Mouse (Mus musculus): ENCODE measurements at regions not wholly inside any gene's neighbourhood (a gene's known extent, or its start where the extent isn't known, plus 50 kb on each side); places are given as distances from the start of the nearest gene placed in this dataset.

DNA sequence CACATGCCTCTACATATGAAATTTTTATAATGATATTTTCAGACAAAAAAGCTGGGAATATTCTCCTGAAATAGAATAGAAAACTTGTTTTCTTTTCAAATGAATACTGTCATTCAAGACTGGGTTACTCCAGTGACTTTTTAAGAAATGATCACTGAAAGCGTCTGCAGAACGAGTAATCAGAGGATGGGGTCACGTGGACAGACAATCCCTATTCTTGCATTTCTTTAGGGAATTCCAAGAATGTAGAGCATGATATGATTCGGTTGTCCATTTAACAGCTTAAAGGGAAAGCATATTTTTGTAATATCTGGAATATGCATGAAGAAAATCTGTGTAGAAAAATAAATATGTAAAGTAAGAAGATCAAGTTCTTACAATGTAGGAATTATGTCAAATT, 65.6 kb downstream of the 4933402N22Rik start:
- DNase-seq (ENCODE audit: low spot score in 2 of 2): no peak

DNA sequence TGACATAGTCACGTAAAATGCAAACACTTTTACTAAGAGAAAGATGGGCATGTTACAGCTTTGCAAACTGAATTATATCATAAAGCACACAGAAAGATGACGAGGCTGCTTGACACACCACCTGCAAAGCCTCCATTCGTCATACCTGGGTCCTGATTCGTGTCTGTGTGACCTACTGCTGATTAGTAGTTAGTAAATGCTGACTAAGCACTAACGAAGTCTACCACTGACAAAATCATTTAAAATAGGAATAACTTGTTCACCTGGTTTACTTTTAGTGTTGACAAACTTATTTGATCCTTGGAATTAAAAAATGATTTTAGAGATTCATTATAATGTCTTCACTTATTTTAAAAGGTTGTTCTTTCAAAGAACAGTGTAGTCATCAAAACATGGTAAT, 71.3 kb downstream of the 4933402N22Rik start:
- no peak for DNase-seq (ENCODE audit: low spot score in 2 of 2)

DNA sequence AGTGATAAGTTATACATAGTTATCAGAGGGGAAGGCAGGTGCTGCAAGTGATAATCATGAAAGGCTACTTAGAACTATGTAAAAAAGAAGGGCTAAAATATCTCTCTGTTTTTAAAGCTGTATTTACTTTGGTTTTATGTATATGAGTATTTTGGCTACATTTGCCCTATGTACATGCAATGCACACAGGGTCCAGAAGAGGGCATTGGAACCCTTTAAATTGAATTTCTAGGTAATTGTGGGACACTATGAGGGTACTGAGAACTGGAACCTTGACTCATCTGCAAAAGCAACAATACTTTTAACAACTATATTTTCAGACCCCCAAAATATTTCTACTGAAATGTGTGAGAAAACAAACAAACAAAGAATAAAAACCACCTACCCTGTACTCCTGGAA, 82.9 kb downstream of the 4933402N22Rik start:
- DNase-seq (ENCODE audit: low spot score in 2 of 2): no peak

DNA sequence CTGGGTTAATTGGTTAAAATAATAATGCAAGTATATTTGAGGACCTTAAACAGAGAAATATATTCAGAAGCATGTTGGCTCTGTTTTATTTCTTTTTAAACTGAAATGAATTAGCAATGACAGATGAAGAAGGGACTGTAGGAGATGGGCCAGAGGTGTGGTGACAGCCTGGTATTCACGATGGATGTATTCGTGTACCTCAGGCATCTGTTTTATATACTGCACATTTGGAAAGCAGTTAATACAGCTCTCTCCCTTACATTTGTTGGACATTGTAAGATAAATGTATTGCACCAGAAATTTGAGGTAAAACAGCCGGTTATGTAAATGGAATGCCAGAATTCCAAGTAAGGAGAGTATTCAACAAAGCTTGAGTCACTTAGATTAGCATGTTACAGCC, 88.6 kb downstream of the 4933402N22Rik start:
- no peak for DNase-seq (ENCODE audit: low spot score in 2 of 2)

DNA sequence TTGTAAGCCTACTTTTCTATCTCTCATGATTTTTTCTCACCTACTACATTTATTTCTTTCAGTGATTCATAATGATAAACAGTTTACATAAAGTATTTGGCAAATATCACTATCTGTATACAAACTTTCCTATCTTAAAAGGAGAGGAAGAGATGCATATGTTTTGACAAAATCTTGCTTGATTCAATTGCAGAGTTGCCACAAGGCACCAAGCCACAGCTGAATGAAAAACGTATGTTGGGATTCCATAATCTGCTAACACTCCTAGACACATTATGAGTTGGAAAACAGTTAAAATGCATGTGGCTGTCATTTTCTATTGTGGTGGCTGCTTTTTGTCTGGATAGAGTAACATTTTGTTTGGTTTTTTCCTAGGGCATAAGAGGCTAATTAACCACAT, 98.5 kb downstream of the 4933402N22Rik start:
- DNase-seq (ENCODE audit: low spot score in 2 of 2): no peak

DNA sequence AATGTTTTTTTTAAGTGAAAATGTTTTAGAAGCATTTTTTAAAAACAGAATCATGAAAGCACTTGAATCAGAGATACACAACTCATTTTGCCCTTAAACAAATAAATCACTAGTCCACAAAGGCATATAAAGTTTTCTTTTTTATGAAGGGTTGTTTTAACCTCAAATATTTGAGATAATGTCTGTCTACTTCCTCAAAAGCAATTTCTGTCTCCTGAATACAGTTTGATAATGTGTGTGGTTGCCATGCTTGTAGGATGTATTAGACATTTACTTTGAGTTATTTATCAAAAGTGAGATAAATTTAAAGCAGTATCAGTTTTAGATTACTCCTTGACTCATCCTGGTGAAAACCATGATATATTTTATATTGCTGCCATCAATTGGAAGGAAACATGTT, 102.6 kb downstream of the 4933402N22Rik start:
- no peak for DNase-seq (ENCODE audit: low spot score in 2 of 2)

DNA sequence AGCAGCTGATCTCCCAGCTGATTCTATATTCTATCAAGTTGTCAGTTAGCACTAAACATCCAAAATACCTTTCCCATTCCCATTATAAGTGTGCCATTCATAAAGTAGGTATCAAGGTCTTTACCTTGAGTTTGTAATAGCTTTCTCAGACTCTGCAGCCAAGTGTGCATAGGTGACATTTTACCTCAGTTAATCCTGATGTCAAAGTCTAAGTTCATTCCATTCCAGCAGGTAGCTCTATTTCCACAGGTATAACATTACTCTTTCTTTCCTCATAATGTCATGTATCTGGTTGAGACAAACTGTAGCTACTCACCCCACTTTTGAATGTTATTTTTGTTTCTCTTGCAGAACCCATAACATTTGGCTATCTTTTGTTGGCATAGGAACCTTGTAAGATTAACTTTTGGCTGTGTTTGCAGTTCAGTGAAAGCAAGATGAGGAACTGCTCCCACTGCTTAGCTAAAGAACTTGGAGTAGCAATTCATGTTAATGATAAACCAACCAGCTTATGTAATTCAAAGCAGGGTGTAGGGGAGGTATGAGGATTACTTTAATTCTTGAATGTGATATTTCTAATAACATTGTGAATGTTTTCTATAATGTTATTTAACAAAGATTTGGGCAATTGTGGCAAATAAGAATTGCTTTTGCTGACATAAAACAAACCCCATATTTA, 107.0 kb downstream of the 4933402N22Rik start:
- no peak for DNase-seq (ENCODE audit: low spot score in 2 of 2)

DNA sequence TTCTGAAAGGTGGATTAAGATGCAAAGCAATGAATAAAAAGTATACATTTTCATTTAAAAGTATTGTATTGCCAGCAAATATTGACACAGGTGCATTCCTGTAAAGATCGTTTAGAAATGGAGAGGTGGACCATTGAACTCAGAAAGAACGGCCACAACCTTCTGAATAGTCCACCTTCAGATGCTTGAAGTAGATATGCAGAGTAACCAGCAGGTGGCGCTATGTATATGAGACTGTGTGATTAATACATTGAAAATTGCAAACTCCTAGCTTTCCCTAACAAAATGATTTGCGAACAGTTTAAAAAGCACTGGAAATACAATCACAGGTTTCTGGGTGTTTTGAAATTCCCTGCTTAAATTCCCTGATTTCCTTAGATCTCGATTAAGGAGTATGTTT, 112.2 kb downstream of the 4933402N22Rik start:
- peak in 1 of 2 experiments; percentile 19 for DNase-seq (ENCODE audit: low spot score in 2 of 2)

DNA sequence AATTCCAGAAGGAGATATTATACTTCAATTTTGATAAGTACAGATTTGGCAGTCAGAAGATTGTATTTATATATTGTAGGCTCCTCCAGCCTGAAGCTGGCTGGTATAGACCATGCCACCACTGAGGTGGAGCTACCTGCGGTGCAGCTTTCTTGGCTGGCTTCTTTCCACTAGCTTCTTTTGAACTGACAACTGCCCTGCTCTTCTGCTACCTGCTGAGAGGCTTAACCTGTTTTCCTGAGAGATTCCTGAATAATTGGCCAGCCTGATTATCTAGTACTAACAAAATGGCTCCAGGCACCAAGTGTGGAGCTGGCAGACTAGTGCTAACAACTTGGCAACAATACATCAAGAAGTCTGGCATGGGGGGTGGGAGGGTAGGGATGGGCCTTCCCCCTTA, 132.0 kb downstream of the 4933402N22Rik start:
- DNase-seq (ENCODE audit: low spot score in 2 of 2): no peak

DNA sequence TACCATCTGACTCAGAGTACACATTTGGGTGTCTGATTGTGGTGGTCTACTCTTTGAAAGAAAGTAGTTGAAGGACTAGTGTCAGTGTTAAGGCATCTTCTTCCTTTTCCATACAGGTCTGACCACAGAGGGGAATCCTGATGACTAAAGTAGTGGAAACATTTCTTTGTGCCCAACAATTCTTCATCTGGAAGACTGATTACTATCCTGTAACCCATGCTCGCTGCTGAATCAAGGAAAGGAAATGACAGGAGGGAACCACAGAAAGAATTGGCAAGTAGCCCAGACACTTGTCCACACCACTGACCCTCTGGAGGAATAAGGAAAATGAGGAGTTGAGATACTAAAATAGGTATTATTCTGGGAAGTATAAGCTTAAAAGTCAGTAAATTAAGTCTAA, 162.3 kb downstream of the 4933402N22Rik start:
- DNase-seq (ENCODE audit: low spot score in 2 of 2): no peak

DNA sequence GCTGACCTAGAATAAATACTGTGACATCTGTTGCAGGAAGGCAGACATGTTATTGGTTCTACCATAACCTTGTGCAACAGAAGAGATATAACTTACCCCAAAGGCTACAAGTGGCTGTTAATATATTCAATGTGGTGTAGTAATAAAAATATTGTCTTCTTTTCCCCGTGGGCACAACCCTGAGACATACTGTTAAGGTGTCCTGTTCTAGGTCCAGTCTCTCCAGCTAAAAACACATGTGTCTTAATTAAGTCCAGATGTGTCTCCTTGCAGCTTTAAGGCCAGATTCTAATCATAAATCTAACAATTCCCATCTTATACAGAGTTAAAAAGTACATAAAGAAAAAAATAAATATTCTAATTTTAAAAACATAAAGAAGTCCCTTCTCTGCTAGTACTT, 175.8 kb downstream of the 4933402N22Rik start:
- no peak for DNase-seq (ENCODE audit: low spot score in 2 of 2)

DNA sequence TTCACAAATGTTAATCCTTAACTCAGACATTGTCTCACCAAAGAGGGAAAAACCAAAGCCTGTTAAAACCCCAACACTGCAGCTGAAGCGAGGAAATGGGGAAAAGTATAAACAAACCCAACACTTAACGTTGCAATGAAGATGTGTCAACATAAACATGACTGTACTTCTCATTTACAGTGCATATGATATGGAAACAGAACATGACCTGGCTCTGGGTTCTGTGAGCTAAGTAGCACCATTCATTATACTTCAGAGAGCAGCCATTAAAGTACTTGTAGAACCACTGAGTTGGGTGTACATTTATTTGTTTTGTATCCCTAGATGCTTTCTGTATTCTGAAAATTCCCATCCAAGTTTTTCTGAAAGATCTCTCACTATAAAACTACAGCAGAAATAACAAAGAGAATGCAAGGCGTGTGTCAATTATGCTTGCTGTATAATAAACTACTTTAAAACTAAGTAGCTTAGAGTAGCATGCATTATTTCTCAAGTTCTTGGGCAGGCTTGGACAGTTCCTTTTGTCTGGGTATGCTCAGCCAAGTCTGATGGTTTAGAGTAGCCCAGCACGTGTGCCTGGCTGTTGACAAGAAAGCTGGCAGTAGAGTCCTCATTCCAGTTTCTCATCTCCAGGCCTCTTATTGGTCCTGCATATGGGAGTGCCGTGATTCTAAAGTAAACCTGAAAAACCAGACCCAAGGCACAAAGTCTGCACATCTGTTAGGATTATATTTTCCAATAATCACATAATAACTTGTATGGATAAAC, 198.9 kb downstream of the 4933402N22Rik start:
- no peak for DNase-seq (ENCODE audit: low spot score in 2 of 2)

DNA sequence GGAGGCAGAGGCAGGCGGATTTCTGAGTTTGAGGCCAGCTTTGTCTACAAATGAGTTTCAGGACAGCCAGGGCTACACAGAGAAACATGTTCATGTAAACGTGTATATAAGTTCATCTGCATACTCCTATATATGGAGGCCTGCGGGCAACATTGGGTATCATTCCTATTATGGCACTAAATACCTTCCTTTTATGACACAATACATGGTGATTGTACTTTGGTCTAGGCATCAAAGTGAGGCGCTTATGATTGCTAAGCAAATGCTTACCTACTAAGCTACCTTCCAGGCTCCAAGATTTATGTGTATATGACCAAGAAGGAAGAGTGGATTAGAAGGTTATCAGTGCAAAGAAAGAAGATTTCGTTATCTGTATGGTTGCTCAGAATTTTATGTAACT, 207.1 kb downstream of the 4933402N22Rik start:
- DNase-seq (ENCODE audit: low spot score in 2 of 2): no peak

DNA sequence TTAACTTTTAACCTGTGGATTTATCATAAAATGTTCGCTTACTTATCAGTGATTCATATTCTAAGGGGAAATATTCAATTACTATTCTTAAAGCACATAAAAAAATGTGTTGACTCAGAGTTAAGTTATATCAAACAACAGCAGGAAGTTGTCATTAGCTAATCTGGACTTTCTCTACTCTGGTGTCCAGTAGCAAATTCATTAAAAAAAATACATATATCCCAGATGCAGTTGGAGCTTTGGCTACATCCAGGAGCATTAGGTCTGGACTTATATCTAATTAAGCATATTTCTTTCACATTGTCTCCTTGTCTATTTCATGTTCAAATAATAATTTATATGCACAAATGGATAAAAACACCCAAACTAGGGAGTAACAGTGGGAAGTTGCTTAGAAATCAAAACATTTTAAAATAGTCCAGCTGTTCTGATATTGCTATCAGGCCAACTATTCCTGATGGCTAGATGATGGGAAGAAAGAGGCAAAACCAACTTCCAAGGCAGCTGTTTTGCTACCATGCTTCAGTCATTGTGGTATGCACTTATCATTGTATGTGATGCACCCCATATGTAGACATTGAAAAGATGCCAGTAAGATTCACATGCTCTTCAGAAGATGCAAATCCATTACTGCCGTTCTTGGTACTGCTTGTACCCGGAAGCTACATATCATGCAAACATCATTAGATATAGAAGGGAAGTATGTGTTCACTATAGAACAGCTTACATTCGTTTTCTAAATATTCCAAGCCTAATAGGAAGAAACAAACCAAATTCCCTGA, 209.8 kb downstream of the 4933402N22Rik start:
- DNase-seq (ENCODE audit: low spot score in 2 of 2): no peak

DNA sequence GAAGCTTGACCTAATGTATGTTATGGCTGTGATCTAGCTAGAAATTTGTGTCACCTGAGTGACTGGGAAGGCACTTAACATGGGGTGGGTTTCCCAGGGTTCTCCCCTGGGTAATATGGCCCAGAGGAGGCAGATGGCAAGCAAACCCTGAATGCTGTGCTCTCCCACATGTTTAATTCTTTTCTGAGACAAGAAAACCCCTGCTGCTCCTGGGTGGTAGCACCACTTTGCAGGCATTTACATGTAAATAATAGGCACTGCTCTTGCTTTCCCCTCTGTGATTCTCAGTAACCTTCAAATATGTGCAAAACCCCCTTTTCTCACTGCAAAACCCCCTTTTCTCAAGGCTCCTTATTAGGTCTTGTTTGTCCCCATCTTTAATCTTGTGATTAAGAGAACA, 221.1 kb downstream of the 4933402N22Rik start:
- no peak for DNase-seq (ENCODE audit: low spot score in 2 of 2)

DNA sequence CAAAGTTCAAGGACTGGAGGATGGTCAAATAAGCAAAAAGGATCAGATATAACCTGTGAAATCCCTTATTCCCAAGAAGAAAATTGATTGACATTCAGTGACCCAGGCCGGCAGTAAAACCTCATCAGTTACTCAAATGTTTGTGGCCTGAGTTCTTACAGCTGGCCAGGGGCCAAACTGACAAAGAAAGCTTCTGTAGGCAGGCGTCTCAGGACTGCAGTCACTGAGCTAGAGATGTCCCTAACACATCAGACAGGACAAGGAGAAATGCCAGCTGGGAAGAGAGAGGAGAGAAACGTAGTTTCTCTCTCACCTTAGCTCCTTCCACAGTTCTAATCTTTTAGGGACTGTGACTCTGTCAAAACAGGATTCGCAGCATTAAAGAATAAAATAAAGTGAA, 229.9 kb upstream of the Sema3d start:
- DNase-seq (ENCODE audit: low spot score in 2 of 2): no peak

DNA sequence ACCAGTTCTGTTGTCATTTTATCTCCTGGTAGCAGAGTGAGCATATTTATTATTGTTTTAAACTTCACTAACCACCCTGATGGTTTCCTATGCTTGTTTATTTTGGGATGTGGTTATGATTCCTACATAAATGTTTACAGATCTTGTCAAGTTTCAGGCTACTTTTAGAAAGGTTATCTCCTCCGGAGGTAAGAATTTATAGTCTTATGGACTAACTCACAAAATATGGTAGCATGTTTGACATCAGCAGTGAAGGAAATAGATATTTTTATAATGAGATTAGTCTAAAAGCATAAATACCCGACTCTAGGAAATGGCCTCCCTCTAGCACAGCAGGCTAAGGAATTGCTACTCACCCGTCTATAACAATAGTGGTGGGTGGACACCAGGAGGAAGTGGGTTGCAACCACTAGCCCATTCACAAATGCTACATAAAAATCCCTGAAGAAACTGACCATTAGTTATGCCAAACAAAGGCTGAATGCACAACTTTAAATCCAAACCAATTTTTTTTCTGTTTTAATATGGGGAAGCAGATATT, 228.6 kb upstream of the Sema3d start:
- DNase-seq (ENCODE audit: low spot score in 2 of 2): no peak

DNA sequence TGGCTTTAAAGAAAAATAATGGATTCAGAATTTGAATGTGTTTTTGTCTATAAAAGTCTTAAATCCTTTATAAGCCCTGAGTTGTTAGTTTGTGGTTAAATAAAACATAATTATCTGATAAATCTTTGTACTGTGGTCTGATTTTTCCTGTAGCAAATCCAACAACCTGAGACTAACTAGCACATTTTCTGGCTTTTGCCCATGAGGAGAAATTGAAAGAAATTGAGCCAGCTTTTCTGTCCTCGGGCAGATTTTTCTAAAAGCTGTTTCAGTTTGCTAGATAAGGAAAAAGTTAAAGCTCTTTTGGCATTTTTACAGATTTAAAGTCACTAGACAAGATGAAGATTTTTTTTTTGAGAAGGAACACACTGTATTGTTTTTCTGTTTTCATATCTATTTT, 191.5 kb upstream of the Sema3d start:
- no peak for DNase-seq (ENCODE audit: low spot score in 2 of 2)

DNA sequence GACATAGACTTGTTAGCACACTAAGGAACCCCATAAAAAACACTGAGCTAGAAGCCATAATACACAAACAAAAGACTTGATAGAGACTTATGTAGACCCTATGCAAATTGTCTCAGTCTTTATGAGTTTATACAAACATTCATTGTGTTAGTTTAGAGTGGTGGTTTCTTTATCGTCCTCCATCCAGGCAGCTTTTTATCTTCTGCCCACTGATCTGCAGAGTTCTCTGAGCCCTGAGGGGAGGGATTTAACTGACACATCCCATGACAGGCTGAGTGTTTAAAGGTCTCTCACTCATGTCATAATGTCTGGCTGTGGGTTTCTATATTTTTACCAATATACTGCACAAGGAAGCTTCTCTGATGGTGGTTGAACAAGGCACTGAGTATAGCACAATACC, 175.7 kb upstream of the Sema3d start:
- DNase-seq (ENCODE audit: low spot score in 2 of 2): no peak

DNA sequence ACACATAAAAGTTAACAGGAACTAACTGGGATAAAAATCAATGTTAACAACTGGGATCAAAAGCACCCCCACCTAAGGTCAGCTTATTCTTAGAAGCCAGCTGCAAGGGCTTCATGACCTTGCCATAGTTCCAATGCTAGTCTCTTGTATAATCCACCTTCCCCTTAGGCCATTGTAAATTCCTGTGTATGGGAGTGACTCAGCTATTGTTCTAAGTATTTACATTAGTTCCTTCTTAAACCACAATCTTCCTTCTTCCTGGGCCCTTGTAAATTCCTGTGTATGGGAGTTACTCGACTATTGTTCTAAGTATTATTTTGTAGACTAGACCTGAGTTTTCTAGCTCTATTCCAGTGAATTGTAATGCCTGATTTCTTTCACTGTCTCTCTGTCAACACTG, 173.6 kb upstream of the Sema3d start:
- DNase-seq (ENCODE audit: low spot score in 2 of 2): no peak

DNA sequence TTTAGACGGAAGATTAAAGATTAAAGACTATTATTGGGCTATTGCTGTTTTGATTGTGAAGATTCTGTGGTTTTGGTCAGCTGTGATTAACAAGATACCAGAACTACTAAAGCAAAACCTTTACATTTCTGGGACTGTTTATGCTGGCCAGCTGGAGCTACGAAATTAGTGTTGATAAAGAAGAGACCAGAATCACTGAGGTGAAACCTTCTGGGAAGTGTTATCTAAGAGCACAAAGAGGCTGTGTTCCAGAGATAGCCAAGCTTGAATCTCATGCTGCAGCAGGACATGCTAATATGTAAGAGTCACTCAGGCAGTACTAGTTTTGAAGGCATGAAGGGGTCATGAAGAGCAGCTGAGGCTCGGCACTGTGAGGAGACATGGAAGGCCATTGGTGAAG, 169.7 kb upstream of the Sema3d start:
- DNase-seq (ENCODE audit: low spot score in 2 of 2): no peak

DNA sequence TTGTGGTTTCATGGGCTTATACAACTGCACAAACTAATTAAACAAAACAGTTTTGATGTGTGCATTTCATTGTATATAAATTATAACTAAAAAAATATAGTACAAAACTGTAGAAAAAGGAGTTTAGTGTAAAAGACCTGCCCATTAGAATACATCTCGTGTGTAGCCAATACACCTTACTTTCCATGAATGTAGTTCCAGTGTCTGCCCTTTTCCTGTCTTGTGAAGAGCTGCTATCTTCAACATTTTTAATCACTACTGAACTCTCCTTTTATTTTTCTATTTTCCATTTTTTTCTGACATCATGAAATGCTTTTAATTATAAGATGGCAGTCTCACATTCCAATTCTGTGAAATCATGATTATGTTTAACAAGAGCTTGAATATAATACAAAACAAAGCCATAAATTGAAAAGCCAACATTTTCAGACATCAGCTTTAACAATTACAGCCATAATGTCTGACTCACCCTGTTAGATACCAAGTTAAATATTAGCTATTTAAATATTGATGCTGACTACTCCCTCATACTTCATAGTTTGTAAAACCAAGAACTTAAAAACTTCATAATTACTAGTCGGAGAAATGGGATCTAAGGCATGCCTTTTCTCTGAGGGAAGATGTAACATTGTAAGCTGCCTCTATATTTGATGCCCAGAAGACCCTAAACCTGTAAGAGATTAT, 163.6 kb upstream of the Sema3d start:
- no peak for DNase-seq (ENCODE audit: low spot score in 2 of 2)

All from frontal cortex, postnatal 14 days (tissue).